Mouse (Mus musculus) lung, postnatal 10 days (tissue): ENCODE measurements around the gene Prrc2b.

Experiments used
- DNase-seq: peaks from one replicate; pipeline ENCODE4 v3.0.0; 2021

The Prrc2b gene

DNA sequence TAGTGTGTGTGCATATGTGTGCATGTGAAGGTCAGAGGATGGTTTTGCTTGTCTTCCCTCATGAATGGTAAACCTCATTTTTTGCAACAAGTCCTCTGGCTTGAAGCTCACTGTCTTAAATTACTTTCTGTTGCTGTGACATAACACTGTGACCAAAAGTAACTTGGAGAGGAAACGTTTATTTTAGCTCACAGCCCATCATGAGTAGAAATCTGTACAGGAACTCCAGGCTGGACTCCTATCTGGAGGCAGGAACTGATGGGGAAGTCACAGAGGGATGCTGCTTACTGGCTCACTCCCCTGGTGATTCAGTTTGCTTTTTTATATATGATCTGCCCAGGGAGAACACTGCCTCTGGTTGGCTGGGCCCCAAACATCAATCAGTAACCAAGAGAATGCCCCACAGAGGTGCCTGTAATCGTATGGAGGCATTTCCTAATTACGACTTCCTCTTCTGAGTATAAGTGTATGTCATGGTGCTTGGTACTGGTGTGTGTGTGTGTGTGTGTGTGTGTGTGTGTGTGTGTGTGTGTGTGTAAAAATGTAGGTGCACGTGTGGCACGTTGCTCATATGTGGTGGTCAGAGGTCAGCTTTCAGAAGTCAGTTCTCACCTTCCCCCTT is 38.3 kb downstream of the Prrc2b start:
- no peak for DNase-seq

DNA sequence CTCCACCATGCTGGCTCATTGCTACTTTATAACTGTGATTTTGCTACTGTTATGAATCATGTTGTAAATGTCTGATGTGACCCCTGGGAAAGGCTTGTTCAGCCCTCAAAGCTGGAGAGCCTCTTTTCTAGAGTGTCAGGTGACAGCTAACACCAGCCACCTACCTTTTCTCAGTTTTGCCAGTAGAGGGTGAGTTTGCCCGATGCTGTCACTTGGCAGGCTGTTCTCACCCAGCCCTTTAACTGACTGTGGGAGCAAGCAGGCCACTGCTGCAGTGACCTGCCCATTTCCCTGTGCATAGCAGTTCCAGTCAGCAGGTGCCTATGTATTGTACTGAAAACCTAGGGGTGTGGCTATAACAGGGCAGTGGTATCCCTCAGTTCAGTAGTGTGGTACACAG is 39.7 kb downstream of the Prrc2b start:
- DNase-seq = no peak

DNA sequence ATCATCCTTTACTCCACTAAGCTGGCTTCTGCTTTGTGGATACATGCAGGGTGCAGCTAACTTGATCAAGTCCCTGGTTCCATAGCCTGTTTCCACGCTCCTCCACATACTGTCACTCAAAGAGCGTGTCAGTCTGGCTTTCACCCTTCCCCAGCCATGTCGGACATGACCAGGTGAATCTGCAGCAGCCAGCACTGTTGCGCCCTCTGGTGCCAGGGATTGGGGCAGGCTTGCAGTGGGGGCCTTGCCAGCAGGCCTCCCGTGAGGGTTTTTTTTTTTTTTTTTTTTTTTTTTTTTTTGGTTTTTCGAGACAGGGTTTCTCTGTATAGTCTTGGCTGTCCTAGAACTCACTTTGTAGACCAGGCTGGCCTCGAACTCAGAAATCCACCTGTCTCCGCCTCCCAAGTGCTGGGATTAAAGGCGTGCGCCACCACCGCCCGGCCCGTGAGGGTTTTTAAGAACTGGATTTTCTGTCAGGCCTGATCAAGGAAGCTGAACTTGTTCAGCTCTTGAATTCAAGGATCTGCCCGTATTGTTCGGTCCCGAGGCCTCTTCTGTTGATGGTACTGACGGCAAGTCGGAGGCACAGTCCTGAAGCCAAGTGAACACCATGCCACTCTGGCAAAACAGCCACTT is 41.1 kb downstream of the Prrc2b start:
- DNase-seq = peak; percentile 79

- no peak for DNase-seq
Measured at GRCm38 (mm10) chr2:32198977-32199376, 48.1 kb downstream of the Prrc2b start.

- DNase-seq = no peak
Measured at GRCm38 (mm10) chr2:32200033-32200432, 49.2 kb downstream of the Prrc2b start.

DNA sequence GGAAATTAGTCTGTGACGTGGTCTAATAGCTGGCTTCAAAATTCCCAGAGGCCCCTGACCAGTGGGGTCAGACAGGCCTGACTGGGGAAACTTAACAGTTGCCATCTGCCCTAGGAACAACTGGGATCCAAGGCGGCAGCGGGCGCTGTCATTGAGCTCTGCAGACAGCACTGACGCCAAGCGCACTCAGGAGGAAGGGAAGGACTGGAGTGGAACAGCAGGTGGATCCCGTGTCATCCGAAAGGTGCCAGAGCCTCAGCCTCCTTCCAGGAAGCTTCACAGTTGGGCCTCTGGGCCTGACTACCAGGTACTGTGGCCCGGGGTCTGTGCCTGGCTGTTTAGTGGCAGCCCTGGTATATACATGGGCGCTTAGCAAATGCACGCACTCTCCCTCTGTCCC is 49.8 kb downstream of the Prrc2b start:
- DNase-seq = no peak

DNA sequence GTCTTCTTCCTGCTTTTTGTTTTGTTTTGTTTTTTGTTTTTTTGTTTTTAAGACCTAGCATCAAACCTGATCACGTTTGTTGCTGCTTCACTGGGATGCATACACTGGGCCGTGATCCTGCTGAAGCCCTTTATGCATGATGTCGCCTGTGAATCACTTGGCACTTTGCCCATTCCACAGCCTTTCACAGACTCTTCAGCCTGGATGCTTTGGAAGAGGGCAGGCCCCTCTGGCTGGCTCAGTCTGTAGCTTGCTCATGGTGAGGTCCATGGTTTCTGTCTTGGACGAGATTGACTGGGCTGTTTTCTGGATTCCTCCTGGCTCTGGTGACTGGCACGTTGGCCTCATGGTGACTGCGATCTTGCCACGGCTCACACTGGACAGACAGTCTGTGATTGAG is 50.6 kb downstream of the Prrc2b start:
- DNase-seq = peak; percentile 50

- no peak for DNase-seq
Measured at GRCm38 (mm10) chr2:32203853-32204252, 53.0 kb downstream of the Prrc2b start.

- no peak for DNase-seq
Measured at GRCm38 (mm10) chr2:32207682-32208081, 56.8 kb downstream of the Prrc2b start.

- no peak for DNase-seq
Measured at GRCm38 (mm10) chr2:32211689-32212088, 60.8 kb downstream of the Prrc2b start.

GRCm38 (mm10) chr2:32213000-32213399 is 62.1 kb downstream of the Prrc2b start:
- peak; percentile 36 for DNase-seq

DNA sequence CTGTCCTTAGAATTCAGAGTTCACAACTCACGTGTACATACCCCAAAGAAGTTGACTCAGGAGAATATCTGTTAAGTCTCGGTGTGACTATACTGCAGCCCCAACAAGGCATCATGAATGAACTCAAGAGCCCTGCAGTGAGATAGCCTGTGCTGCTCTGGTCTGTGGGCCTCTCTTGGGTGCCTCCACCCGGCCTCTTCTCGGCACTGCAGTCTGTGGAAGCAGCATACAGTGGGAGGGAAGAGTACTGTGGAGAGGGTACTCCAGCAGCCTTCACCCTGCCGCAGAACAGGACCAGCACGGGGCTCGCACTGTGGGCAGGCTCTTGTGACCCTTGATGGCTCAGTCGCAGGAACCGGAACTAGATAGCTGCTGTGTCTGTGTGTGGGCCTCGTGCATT is 64.7 kb downstream of the Prrc2b start:
- DNase-seq = no peak

- DNase-seq = no peak
Measured at GRCm38 (mm10) chr2:32216506-32216905, 65.6 kb downstream of the Prrc2b start.

- no peak for DNase-seq
Measured at GRCm38 (mm10) chr2:32217656-32218055, 66.8 kb downstream of the Prrc2b start.

DNA sequence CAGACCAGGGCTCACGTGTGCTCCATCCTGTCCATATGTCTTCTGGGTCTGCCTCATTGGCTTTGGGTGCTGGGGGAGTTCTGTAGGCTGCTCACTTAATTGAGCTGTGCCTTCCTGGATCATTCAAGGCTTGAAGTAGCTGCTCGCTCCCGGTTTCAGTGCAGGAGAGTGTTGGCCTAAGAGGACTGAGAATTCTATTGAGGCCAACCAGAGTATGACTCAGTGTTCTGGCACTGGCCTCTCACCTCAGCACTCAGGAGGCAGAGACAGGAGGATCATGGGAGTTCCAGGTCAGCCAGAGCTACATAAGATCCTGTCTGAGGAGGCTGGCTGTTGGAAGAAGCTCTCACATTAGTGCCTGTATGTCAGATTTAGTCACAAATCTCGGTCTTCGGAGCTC is 67.2 kb downstream of the Prrc2b start:
- no peak for DNase-seq

- DNase-seq = no peak
Measured at GRCm38 (mm10) chr2:32218541-32219334, 67.9 kb downstream of the Prrc2b start.

GRCm38 (mm10) chr2:32219501-32219900 is 68.6 kb downstream of the Prrc2b start:
- DNase-seq = no peak

- no peak for DNase-seq
Measured at GRCm38 (mm10) chr2:32220021-32220420, 69.1 kb downstream of the Prrc2b start.

GRCm38 (mm10) chr2:32220969-32221368 is 70.1 kb downstream of the Prrc2b start:
- DNase-seq = no peak

- no peak for DNase-seq
Measured at GRCm38 (mm10) chr2:32221577-32221976, 70.7 kb downstream of the Prrc2b start.

DNA sequence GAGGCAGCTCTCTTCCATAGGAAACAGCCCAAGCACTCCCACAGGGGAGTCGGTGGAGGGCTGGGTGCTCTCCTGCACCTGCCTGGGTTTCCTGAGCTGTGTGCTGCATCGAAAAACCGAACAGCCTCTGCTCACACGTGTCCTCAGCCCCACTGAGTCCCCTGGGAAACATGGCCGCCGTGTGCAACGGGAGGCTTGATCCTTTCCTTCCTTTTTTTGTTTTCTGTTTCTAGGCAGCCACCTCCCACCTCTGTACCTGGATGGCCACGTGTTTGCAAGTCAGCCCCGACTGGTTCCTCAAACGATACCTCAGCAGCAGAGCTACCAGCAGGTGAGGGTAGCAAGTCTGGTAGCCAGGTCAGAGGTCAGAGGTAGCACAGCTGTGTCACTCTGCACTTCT is 71.2 kb downstream of the Prrc2b start:
- DNase-seq = no peak

GRCm38 (mm10) chr2:32235433-32235832 is 84.6 kb downstream of the Prrc2b start:
- DNase-seq = no peak

GRCm38 (mm10) chr2:32235886-32236759 is 85.2 kb downstream of the Prrc2b start, which contains the start of gene Pomt1:
Pomt1 (plus strand) TSS chr2:32236590.
- peak; percentile 93 for DNase-seq
